Mouse (Mus musculus) stomach, postnatal 0 days (tissue): ENCODE measurements around the gene Igfbp5. TPM values are rescaled to one million over a fixed set of nuclear protein-coding genes. Genes with fewer than 3 reads are reported as not detected.

Experiments
- ATAC-seq: fragments of 200-750 bp; cut with Nextera tagmentation; 2 replicates; pipeline ENCODE4 v1.8.0; 2017; ENCODE audit not compliant: low FRiP score, low TSS enrichment
- DNase-seq: peaks from one replicate; pipeline ENCODE4 v3.0.0-alpha.2; 2016; ENCODE audit warnings: low spot score
- H3K27ac ChIP-seq: fragments of 300-500 bp; sonication (generic); replicated peaks from 2 replicates; pipeline ENCODE4 v1.5.1; 2014; ENCODE audit warnings: mild to moderate bottlenecking, control low read depth
- H3K27me3 ChIP-seq: fragments of 300-500 bp; sonication (generic); 2 replicates; pipeline ENCODE4 v1.6.1; 2014; ENCODE audit warnings: low read length; ENCODE audit not compliant: control insufficient read depth, insufficient read depth
- H3K36me3 ChIP-seq: fragments of 300-500 bp; sonication (generic); 2 replicates; pipeline ENCODE4 v1.6.1; 2014; ENCODE audit warnings: low read length, mixed read lengths; ENCODE audit not compliant: control insufficient read depth, insufficient read depth
- H3K4me1 ChIP-seq: fragments of 300-500 bp; sonication (generic); replicated peaks from 2 replicates; pipeline ENCODE4 v1.6.1; 2014; ENCODE audit warnings: antibody characterized with exemption; ENCODE audit not compliant: control insufficient read depth, insufficient read depth
- H3K4me2 ChIP-seq: fragments of 300-500 bp; sonication (generic); replicated peaks from 2 replicates; pipeline ENCODE4 v1.6.1; 2014; ENCODE audit warnings: low read depth, mild to moderate bottlenecking, control low read depth, moderate library complexity
- H3K4me3 ChIP-seq: fragments of 300-500 bp; sonication (generic); 2 replicates; pipeline ENCODE4 v1.5.1; 2014; ENCODE audit warnings: low read depth, low read length, control low read depth
- H3K9ac ChIP-seq: fragments of 300-500 bp; sonication (generic); 2 replicates; pipeline ENCODE4 v1.6.1; 2014; ENCODE audit warnings: mild to moderate bottlenecking, low read length, control low read depth, mixed read lengths
- H3K9me3 ChIP-seq: fragments of 300-500 bp; sonication (generic); 2 replicates; pipeline ENCODE4 v1.6.1; 2016; ENCODE audit warnings: low read length; ENCODE audit not compliant: control insufficient read depth
- CTCF ChIP-seq: IDR thresholded peaks from 2 replicates; pipeline ENCODE4 v1.5.1; 2016; ENCODE audit warnings: antibody characterized with exemption, low read depth, mild to moderate bottlenecking, moderate library complexity
- EP300 ChIP-seq: optimal IDR thresholded peaks from 2 replicates; pipeline ENCODE3; 2016; ENCODE audit warnings: antibody characterized with exemption
- WGBS: fragments of 180-500 bp; shearing (Covaris S2); extraction: QIAGEN DNeasy Blood & Tissue Kit; methylation state at CpG from one replicate; pipeline ENCODE4 v1.1.7; 2014; 5-methylcytosine and 5-hydroxymethylcytosine counted together
- polyA plus RNA-seq: library from polyadenylated mRNA; unstranded; fragments of >200 nt; fragmentation: Nextera tagmentation; extraction: Ambion mirVana; gene quantifications from 2 replicates; pipeline ENCODE4 v1.2.1, GENCODE M21; 2015

Gene Igfbp5
- polyA plus RNA-seq, 1 experiment from 2014 or later, result 37.8 TPM

- H3K4me3 ChIP-seq, result no peak overlapping the region
- no peak for DNase-seq
- no peaks in the 10 kb centered on the region for H3K27me3 ChIP-seq
- TF ChIP-seq EP300 (no peak), CTCF (no peak)
- no peaks in the 10 kb centered on the region for H3K36me3 ChIP-seq
- H3K27ac ChIP-seq, result no peak overlapping the region
- H3K4me2 ChIP-seq, result no peak overlapping the region
- H3K9ac ChIP-seq, result no peak overlapping the region
- 0 out of 2 replicates have a peak, but pooled peaks cover 3% of the 10 kb centered on the region for H3K4me1 ChIP-seq
- H3K9me3 ChIP-seq, result no peaks in the 10 kb centered on the region
- no peak for ATAC-seq
- WGBS, result 66% methylated on average over 11 of the region's 11 CpGs
Measured at GRCm38 (mm10) chr1:72885111-72885818, 10.6 kb upstream of the Igfbp5 start.

- no peak for DNase-seq
- Histone ChIP-seq H3K4me2 (no peak overlapping the region), H3K4me3 (no peak overlapping the region), H3K27ac (no peak overlapping the region), H3K27me3 (no peaks in the 10 kb centered on the region), H3K36me3 (no peaks in the 10 kb centered on the region), H3K4me1 (no peaks in the 10 kb centered on the region), H3K9me3 (no peaks in the 10 kb centered on the region), H3K9ac (no peak overlapping the region)
- 70% methylated on average over 4 of the region's 4 CpGs for WGBS
- peak; percentile 62 for TF ChIP-seq CTCF
- no peak for TF ChIP-seq EP300
- no peak for ATAC-seq
Measured at GRCm38 (mm10) chr1:72879319-72879634, 4.6 kb upstream of the Igfbp5 start.

GRCm38 (mm10) chr1:72878473-72879318, 4.0 kb upstream of the Igfbp5 start:
- no peak overlapping the region for H3K27ac ChIP-seq
- DNase-seq, result no peak
- WGBS, result 39% methylated on average over 25 of the region's 25 CpGs

GRCm38 (mm10) chr1:72877892-72878291, 3.2 kb upstream of the Igfbp5 start:
- no peak overlapping the region for H3K4me3 ChIP-seq
- H3K4me1 ChIP-seq, result no peaks in the 10 kb centered on the region
- H3K9ac ChIP-seq, result no peak overlapping the region
- peak; percentile 56 for DNase-seq
- no peak overlapping the region for H3K27ac ChIP-seq
- no peaks in the 10 kb centered on the region for H3K36me3 ChIP-seq
- H3K9me3 ChIP-seq, result no peaks in the 10 kb centered on the region
- TF ChIP-seq CTCF, result peak; percentile 95
- TF ChIP-seq EP300, result no peak
- peak overlapping the region; percentile 24 for H3K4me2 ChIP-seq
- peak; percentile 72 for ATAC-seq
- 13% methylated on average over 3 of the region's 3 CpGs for WGBS
- H3K27me3 ChIP-seq, result no peaks in the 10 kb centered on the region

More at GRCm38 (mm10) chr1:72878473-72879318, 4.0 kb upstream of the Igfbp5 start:
- H3K4me2 ChIP-seq, result peak overlapping the region; percentile 24
- no peaks in the 10 kb centered on the region for H3K36me3 ChIP-seq
- ATAC-seq, result no peak
- H3K4me1 ChIP-seq, result no peaks in the 10 kb centered on the region
- TF ChIP-seq CTCF (no peak), EP300 (no peak)
- no peaks in the 10 kb centered on the region for H3K27me3 ChIP-seq
- peak overlapping the region; percentile 31; the same call in 1 of the 2 replicates for H3K9ac ChIP-seq
- no peak overlapping the region for H3K4me3 ChIP-seq
- H3K9me3 ChIP-seq, result no peaks in the 10 kb centered on the region

GRCm38 (mm10) chr1:72876111-72876510, 1.4 kb upstream of the Igfbp5 start:
- Histone ChIP-seq H3K9me3 (no peaks in the 10 kb centered on the region), H3K27ac (no peak overlapping the region), H3K4me2 (no peak overlapping the region), H3K4me3 (no peak overlapping the region), H3K4me1 (no peaks in the 10 kb centered on the region), H3K27me3 (no peaks in the 10 kb centered on the region), H3K36me3 (no peaks in the 10 kb centered on the region), H3K9ac (no peak overlapping the region)
- ATAC-seq (no peak), DNase-seq (no peak)
- 30% methylated on average over 3 of the region's 3 CpGs for WGBS
- TF ChIP-seq CTCF (peak; percentile 73), EP300 (no peak)

- TF ChIP-seq EP300 (no peak), CTCF (no peak)
- ATAC-seq (no peak), DNase-seq (no peak)
- 24% methylated on average over 3 of the region's 3 CpGs for WGBS
- Histone ChIP-seq H3K9me3 (no peaks in the 10 kb centered on the region), H3K27ac (no peak overlapping the region), H3K4me2 (no peak overlapping the region), H3K9ac (no peak overlapping the region), H3K36me3 (no peaks in the 10 kb centered on the region), H3K4me3 (no peak overlapping the region), H3K4me1 (no peaks in the 10 kb centered on the region), H3K27me3 (no peaks in the 10 kb centered on the region)
Measured at GRCm38 (mm10) chr1:72875708-72876107, 1.0 kb upstream of the Igfbp5 start.
